Mouse (Mus musculus) natural killer cell, adult 2 months (primary cell): ENCODE measurements around the gene Catsper4.

ENCODE experiments used
- DNase-seq, 2 experiments: peaks; one replicate each; pipeline ENCODE4 v3.0.0; 2022; ENCODE audit warnings: low spot score in 2 of 2

Gene Catsper4

DNA sequence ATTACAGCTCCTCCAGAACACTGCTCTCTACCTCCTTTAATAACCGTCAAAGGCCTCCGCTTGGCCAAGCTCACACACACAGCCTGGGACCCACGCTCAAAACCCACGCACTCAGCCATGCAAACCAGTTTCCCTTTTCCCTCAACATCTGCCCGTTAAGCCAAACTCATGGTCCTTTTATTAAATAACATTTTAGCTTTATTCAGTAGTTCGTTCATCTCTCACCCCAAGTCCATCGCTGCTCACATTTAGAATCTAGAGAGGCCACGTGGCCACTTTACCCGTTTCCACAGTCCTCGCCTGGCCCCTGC is 23.7 kb upstream of the Catsper4 start:
- DNase-seq = no peak

DNA sequence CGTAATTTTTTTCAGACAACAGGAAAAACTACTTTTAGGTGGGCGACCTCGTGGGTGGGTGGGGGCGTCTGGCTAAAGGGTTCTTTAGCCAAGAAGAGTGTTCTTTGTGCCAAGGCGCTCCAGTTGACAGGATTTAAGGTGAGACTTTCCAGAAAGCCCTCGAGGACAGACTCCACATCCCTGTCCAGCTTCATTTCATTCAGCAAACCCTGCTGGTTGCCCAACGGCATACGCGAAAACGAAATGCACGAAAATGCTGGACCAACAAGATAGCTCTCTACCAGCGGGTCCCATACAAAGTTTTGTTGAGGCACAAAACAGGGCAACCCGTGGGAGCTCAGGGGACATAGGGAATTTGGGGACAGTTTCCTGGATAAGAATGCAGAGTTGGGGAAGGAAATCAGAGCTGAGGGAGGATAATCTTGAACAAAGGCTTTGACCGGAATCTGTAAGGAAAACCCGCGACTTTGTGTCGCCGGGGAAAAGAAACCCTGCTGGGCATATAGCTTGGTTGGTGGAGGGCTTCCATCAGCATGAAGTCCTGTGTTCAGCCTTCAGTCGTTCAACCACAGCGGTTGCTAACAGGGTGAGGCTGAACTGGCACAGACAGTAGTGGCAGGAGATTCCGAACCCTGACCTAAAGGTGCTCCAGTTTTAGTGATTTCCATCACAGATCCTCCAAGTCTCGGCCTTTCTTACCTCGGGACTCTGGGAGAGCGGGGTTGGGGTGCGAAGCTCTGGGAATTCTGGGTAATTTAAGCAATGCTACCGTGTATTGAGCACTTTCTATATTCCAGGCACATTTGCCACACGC is 23.1 kb upstream of the Catsper4 start:
- DNase-seq = no peak

DNA sequence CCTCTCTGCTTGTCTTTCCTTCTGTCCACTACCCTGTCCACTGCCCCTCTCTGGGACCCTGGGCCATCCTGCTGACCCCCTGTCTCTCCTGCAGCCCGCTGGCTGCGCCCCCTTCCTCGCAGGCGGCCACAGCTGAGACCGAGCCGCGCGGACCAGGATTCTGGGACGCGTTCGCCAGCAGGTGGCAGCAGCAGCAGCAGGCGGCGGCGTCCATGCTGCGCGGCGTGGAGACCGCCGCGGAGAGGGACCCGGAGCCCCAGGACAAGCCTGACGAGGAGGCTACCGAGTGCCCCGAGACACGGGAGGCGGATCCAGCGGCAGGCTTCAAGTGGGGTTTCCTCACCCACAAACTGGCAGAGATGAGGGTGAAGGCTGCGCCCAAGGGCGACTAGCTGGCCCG is 22.5 kb upstream of the Catsper4 start:
- DNase-seq = peak; percentile 45 to 69

DNA sequence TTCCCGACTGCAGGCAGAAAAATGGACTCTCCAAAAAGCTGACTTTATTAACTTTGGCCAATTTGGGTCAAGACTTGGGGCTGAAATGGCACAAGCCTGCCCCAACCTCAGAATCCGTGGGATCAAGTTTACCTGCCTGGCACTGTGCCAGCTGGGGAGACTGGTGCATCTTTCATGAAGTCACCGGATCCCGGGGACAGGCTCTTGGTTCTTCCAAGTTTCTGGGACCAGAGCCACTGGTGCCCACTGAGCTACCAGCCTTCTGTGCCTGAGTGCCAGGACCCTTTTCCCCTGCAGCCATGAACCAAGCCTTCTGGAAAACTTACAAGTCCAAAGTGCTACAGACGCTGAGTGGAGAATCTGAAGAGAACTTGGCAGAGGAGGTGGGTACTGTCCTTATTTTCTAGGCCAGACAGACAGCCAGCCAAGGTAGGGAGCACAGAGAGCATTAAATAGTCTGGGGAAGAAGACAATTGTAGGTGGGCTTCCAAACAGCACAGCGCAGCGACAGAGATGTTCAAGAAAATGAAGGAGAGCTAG is 19.6 kb upstream of the Catsper4 start, which contains the start of gene Gm30191:
TSS of gene Gm30191 (plus strand) at position 217 of the 540 bp plus-strand sequence.
- no peak for DNase-seq

DNA sequence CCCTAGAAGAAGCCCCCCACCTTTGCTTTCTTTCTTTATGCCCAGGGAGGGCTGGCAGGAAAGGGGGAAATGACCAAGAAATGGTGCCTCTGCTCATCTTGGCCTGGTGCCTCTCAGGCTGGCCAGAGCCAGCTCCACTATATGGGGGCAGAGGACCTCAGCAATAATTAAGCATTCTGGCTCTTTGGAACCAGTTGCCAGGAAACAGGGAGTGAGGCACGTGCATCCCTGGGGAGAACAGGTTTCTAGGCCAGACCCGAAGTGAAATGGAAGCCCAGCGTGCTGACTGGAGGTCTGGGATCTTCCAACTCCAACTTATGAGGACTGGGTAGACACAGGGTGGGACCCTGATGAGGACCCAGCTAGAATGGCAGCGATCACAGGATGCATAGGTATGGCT is 19.1 kb upstream of the Catsper4 start:
- no peak for DNase-seq

DNA sequence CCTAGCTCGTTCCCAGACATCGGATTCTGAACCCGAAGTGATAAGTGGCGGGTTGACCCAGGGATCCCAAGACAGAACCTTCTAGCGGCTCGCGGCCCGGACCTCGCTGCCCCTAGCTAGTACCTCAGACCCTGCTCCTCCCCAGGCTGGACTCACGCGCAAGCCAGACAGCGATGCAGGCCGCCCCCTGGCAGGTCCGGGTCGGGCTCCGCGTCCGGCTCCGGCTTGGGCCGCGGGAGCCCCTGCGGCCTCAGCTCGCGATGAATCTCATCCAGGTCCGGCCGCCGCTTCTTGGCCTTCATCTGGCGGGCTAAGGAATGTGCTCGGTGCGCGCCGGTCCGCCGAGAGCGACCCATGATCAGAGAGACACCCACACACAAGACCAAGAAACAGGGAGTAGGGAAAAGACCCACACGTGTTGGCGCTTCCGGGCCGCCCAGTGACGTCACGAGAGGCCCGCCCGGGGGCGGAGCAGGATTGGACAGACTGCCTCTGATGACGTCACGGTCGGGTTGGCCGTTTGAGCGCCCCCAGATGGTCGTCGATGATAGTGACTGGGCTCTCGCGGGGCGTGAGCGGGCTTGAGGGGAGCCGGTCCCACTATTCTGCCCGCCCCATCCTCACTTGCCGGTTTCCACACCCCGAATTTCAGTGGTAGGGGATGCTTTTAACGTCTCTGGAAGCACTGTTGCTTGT is 18.1 kb upstream of the Catsper4 start, which contains the start of gene Zfp593:
TSS of gene Zfp593 (minus strand) at position 445 of the 696 bp plus-strand sequence.
- DNase-seq = peak; percentile 95 to 96

DNA sequence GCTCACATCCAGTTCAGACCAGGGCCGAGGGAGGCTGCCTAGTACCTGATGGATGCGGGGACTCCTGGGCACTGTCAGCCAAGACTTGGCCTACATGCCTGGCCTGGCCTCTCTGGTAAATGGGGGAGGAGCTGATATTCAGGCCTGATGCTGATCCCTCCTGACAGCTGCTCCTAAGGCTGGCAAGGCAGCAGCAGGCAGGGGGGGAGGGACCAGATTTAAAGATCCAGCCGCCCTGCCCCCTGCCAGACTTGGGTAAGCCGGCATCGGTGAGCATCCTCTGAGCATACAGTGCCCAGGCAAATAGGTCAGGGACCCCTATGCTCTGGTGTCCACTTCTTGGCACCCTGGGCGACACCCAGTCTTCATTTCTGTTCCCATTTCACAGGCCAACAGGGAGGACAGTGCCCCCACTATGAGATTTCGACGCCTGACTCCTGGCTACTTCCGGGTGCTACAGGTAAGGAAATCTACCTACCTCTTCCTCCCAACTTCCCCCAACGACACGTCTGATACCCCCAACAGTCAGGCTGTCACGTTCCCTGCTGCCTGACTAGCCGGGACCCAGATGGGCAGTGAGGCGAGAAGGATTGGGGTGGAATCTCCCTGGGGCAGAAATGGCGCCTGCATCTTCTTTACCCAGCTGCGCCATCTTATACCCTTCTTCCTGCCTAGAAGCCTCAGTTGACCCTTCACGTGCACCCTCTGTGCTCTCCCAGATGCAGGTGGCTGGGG is 16.5 kb upstream of the Catsper4 start, which contains the start of gene E130218I03Rik:
TSS of gene E130218I03Rik (plus strand) at position 147 of the 735 bp plus-strand sequence.
- DNase-seq = no peak

DNA sequence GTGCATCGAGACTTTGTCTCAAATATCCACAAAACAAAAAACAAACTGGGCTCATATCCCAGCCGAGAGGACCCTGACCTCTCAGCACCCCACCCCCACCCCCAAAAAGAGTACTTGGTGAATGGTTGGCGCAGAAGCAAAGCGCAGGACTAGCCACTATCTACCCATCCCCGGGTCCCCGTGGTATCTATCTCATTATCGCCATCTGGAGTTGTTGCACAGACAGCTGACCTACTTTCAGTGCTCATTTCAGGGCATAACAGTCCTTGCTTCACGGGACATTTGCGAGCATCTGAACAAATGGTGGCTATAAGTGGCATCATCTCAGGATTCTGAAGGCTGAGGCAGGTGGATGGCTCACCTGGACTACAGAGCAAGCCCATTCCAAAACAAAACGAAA is 11.5 kb upstream of the Catsper4 start:
- no peak for DNase-seq

DNA sequence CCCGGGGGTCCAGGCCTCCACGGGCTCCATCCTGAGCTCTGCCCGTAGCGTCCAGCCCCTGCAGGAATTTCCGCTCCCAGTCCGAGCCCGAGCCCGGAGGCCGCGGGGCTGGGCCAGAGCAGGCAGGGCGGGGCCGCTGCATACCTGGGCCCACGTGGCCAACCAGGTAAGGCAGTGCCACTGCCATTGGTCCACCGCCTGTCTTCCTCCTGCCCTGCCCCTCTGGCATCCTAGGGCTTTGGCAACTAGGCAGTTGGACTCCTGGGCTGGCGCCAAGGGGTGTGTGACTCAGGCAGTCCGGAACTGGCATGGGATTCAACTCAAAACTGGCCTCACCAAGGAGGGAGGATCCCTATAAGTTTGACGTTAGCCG is 11.1 kb upstream of the Catsper4 start, which contains the start of gene Cnksr1:
TSS of gene Cnksr1 (minus strand) at position 121 of the 373 bp plus-strand sequence.
- DNase-seq = no peak

DNA sequence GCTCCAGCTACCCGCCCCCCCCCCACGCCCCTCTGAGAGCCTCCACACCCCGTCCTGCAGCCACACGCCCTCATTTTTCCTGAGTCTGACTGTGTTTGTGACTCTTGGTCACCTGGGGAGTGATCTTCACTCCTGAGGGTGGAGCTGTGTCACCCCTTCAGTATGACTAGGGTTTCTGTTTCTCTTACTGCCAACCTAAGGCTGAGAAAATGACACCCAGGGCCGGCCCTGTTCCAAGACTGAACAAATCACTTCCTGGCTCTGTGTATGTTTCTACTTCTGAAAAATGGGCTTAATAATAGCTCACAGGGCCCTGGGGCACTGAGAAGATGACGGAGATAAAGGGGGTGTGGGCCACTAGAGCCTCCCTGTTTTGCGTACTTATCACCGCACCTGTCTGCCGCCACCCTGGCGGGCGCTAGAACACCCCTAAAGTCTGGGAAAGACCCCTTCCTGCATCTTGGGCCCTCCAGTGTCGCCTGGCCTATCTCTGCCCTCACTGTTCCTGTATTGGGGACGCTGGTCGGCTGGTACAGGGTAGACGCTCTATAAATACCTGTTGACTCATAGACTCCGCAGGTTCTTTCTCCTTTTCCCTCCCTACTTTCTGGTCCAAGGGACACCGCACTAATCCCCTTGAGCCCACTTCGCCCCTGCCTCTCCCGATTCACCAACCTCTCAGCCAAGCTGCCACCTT is 10.5 kb upstream of the Catsper4 start:
- DNase-seq = no peak

DNA sequence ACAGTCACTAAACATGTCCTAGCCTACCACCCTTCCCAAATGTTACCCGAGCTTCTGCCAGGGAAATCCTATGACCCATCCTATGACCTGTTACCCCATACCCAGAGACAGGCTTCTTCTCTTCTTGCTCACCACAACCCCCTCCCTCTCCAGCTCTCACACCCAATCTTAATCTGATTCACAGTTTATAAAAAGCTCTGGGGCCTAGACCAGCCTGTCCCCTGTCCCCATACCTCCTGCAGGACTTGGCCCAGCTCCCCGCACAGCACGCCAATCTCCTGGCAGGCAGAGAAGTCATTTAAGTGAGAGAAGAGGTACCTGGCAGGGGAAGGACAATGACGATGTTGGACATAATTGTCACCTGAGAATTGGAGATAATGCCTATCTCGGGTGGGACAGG is 7.7 kb upstream of the Catsper4 start:
- no peak for DNase-seq

DNA sequence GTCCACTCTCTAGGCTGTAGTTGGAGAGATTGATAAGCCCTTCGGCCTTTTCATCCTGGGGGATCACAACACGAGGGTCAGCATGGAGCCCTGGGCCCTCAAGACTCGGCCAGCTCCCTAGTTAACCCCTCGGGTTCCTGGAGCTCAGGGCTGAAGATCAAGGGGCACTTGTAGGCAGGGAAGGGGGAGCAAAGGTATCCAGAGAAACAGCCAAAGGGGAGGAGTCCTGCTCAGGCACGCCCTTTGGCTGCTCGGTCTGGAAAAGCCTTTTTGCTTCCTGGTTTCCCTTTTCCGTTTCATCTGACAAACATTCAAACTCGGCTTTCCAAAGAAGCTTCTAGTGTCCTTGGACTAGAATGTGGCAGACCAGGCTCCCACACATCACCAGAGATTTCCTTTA is 3.2 kb upstream of the Catsper4 start:
- no peak for DNase-seq

DNA sequence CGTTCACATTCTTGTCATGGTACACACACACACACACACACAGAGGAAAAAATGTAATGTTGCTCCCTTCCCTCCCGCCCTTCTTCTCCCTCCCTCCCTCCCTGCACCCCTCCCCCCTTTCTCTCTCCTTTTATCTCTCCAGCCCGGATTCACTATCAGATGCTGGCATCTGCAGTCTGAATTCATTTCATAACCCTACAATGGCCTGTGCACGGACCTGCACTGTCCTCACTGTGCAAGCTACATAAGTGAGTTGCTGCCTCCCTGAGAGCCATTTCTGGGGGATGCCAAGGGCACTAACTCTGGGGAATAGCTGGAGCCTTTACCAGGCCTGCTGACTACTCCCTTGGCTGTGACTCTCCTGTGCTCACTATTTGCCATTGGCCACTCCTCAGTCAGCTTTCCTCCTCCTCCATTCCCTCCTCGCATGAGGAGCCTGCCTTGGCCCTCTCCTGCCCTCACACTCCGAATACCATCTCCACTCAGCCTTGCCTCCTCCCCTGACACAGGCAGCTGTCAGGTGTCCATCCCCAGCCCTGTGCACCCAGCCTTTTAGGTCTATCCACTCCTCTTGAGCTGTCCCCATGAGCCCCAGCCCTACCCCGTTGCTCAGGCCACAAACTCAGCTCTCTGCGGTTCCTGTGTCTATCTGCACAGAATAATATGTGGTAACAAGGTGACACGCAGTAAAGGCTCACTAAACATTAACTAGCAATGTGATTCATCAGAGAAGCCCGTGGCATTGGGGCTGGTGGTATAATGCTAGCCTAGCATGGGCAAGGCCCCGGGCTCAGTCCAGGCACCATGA is 4.2 kb downstream of the Catsper4 start:
- DNase-seq = no peak

DNA sequence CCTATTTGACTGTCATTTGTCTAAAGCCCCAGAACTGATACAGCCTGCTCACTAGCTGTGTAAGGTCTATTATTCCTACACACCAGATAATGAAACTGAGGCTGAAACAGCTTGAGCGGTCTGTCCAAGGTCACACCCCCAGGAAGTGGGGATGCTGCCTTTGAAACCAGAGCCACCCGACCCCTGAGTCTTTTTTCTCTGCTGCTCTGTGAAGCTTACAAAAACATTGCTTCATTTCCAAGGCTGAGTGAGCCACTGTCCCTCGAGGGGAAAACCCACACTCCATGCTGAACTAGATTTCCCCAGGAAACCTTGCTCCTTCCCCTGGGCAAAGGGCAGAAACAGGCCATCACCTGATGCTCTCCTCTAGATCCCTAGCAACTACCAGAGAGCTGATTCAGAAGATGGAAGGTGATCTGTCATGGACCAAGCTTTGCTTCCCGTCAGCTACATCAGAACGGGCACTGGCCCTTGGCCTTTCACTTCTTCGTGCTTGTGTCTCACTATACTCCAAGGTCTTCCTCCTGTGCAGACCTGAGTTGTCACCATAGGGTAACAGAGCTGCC is 20.6 kb downstream of the Catsper4 start:
- DNase-seq = no peak

DNA sequence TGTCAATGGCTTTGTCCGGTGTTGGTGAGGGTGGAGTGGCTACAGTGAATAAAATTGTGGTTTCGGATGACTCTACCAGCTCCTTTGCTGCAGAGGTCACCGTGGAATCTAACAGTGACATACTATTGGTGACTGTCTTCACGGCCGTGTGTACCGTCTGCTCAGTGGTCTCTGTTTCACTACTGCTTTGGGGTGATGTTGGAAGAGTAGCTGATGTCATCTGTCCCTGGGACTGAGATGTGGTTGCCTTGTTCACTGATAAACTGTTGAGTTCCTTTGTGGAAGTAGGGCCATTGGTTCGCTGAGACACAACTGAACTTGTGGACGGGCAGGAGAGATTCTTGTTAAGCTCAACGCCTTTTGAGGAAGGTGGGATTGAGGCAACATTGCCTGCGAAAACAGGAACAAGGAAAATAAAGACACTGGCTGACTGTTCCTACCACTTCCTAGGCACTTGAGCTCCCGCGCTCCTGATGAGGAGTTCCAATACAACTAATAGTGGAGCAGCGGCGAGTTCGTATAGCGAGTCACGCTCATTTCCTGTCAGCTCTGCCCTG is 23.8 kb downstream of the Catsper4 start:
- DNase-seq = no peak

DNA sequence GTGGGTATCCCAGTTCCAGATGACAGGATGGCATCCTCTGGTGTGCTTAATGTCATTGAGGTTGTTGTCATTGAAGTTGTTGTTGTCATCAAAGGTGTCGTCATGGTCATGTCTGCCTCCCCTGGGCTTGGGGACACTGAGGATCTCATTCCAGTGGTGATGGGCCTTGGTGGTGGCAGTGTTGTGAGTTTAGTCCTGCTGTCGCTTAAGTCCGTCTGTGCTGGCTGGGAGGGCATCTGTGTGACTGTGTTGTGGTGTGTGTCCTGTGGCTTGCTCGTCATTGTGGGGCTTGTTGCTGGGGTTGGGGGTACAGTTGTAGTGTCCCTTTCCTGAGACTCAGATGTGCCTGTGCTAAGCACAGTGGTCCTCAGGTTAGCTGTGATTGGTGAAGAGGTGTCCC is 24.3 kb downstream of the Catsper4 start, which contains the start of gene Gm7534:
TSS of gene Gm7534 (minus strand) at position 101 of the 400 bp plus-strand sequence.
- DNase-seq = no peak

DNA sequence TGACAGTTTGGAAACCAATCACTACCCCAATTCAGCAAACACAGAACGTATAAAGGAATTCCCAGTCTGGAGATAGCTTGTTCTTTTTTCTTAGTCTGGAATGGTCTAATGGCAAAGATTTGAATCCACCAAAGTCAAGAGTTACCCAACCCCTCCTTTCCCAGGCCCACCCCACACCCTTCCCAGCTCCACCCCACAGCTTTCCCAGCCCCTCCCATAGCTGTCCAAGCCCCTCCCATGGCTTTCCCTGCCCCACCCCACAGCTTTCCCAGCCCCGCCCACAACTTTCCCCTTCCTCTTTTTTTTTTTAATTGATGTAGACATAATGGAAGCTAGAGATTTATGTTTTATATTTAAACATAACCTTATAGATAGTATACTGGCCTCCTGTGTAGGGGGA is 27.8 kb downstream of the Catsper4 start:
- no peak for DNase-seq

DNA sequence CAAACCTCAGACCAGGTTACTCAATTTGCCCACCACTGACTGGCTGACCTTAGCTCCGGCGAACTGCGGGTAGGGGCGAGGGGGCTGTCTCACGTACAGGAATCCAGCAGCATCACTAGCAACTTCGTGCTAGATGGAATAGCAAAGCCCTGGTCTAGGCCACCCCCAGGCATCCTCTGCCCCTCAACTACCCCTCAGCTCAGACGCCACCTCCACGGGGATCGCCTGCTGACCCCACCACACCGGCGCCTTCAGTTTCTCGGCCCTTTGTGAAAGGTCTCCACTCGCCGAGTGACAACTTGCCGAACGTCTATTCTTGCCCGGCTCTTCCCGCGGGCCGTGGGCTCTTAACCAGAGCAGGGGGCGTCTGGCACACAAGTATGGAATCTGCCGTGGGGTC is 40.9 kb downstream of the Catsper4 start:
- peak in 1 of 2 experiments; percentile 29 for DNase-seq

DNA sequence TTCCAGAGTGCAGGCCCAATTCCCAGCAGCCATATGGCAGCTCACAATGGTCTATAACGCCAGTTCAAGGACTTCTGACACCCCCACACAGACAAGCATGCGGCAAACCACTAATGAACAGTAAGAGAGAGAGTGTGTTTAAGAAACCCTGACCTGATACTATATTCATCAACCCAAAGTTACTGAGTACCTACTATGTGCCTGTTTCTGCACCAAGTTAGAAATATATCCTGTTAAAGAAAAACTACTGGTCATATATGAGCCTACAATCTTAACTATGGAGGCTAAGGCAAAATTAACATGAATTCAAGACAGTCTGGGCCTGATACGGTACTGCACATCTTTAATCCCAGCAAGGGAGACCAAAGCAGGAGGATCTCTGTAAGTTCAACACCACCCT is 41.6 kb downstream of the Catsper4 start:
- DNase-seq = no peak

DNA sequence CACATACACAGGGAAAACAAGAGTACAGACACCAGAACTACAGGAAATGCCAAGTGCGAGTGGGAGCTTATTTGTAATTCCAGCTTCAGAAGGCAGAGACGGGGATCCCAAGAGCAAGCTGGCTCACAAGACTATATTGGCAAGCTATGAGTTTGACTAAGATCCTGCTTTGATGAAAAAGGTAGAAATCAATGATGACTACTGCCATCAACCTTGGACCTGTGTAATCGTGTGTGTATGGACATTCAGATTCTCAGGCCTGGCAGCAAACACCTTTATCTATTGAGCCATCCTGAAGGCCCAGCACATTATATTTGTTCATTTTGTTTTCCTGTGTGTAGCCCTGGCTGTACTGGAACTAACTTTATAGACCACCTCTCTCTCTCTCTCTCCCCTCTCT is 43.5 kb downstream of the Catsper4 start:
- no peak for DNase-seq
